Mouse (Mus musculus) heart, embryonic 12.5 days (tissue): ENCODE measurements around the gene Flot2. TPM values are rescaled to one million over a fixed set of nuclear protein-coding genes. Genes with fewer than 3 reads are reported as not detected.
A peak's percentile ranks its signal among the peaks of the same experiment; 100 is the strongest.

Experiments
- ATAC-seq: fragments of 200-750 bp; cut with Nextera tagmentation; 2 replicates; pipeline ENCODE4 v1.8.0; 2017; ENCODE audit warnings: moderate TSS enrichment, moderate library complexity; ENCODE audit not compliant: insufficient number of reproducible peaks, low FRiP score
- H3K27ac ChIP-seq: fragments of 300-500 bp; sonication (generic); 2 replicates; pipeline ENCODE4 v1.5.1; 2016; ENCODE audit warnings: mild to moderate bottlenecking, moderate library complexity; ENCODE audit not compliant: poor library complexity, severe bottlenecking
- H3K27me3 ChIP-seq: fragments of 300-500 bp; sonication (generic); replicated peaks from 2 replicates; pipeline ENCODE4 v1.6.1; 2016; ENCODE audit warnings: mild to moderate bottlenecking, moderate library complexity
- H3K36me3 ChIP-seq: fragments of 300-500 bp; sonication (generic); 2 replicates; pipeline ENCODE4 v1.6.1; 2016; ENCODE audit warnings: mild to moderate bottlenecking, moderate library complexity
- H3K4me1 ChIP-seq: fragments of 300-500 bp; sonication (generic); replicated peaks from 2 replicates; pipeline ENCODE4 v1.6.1; 2016; ENCODE audit warnings: mild to moderate bottlenecking
- H3K4me2 ChIP-seq: fragments of 300-500 bp; sonication (generic); 2 replicates; pipeline ENCODE4 v1.6.1; 2016; ENCODE audit warnings: mild to moderate bottlenecking, moderate library complexity
- H3K4me3 ChIP-seq: fragments of 300-500 bp; sonication (generic); 2 replicates; pipeline ENCODE4 v1.5.1; 2016; ENCODE audit warnings: mild to moderate bottlenecking
- H3K9ac ChIP-seq: fragments of 300-500 bp; sonication (generic); 2 replicates; pipeline ENCODE4 v1.6.1; 2016; ENCODE audit warnings: mild to moderate bottlenecking, moderate library complexity
- H3K9me3 ChIP-seq: fragments of 300-500 bp; sonication (generic); replicated peaks from 2 replicates; pipeline ENCODE4 v1.6.1; 2016; ENCODE audit warnings: mild to moderate bottlenecking, moderate library complexity
- WGBS: fragments of 180-500 bp; shearing (Covaris S2); methylation state at CpG from one replicate; pipeline ENCODE4 v1.1.7; 2016; 5-methylcytosine and 5-hydroxymethylcytosine counted together
- microRNA counts: library from miRNA; unstranded; fragments of <30 nt; microRNA quantifications from one replicate; lab custom pipeline; 2017
- microRNA-seq: library from miRNA; unstranded; fragments of <30 nt; microRNA quantifications from one replicate; pipeline ENCODE4, GENCODE M21; 2017
- polyA plus RNA-seq: library from polyadenylated mRNA; unstranded; fragments of >200 nt; fragmentation: Nextera tagmentation; extraction: Ambion mirVana; gene quantifications from 2 replicates; pipeline ENCODE4 v1.2.1, GENCODE M21; 2016

Gene Flot2
- polyA plus RNA-seq, 1 experiment from 2014 or later = 73.4 TPM

- Histone ChIP-seq H3K9me3 (no peaks in the 10 kb centered on the region), H3K4me1 (peaks cover 35% of the 10 kb centered on the region), H3K36me3 (peaks cover 46% of the 10 kb centered on the region), H3K27ac (no peak overlapping the region), H3K4me3 (no peak overlapping the region), H3K27me3 (no peaks in the 10 kb centered on the region), H3K4me2 (no peak overlapping the region), H3K9ac (no peak overlapping the region)
- 59% methylated on average over 5 of the region's 5 CpGs for WGBS
- ATAC-seq = no peak
Observed at GRCm38 (mm10) chr11:78102958-78103747, 65.4 kb downstream of the Flot2 start.

DNA sequence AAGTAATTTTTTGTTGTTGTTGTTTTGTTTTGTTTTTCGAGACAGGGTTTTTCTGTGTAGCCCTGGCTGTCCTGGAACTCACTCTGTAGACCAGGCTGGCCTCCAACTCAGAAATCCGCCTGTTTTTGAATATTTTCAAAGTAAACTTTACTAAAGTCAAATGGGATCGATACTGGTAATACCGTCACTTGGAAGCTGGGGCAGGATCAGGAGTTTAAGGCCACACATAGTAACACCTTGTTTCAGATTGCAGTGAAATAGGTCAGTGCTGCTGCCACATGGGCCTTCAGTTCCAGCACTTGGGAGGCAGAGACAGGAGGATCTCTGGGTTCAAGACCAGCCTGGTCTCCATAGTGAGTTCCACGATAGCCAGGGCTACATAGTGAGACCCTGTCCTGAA is 66.8 kb downstream of the Flot2 start:
- WGBS = 93% methylated on average over 5 of the region's 5 CpGs
- Histone ChIP-seq H3K4me3 (no peak overlapping the region), H3K4me2 (no peak overlapping the region), H3K9ac (no peak overlapping the region), H3K27ac (no peak overlapping the region), H3K27me3 (no peaks in the 10 kb centered on the region), H3K4me1 (peaks cover 38% of the 10 kb centered on the region), H3K9me3 (no peaks in the 10 kb centered on the region), H3K36me3 (peaks cover 38% of the 10 kb centered on the region)
- ATAC-seq = no peak

MicroRNA genes within 50 kb of the gene (microRNA counts, 519-probe panel; counts per million panel counts)
- microRNA mmu-miR-144 (lab: Ali Mortazavi, UCI) (5,452 counts per million, percentile 65 among the panel's probes with 10 or more counts), microRNA mmu-miR-451 (lab: Ali Mortazavi, UCI) (5,779 counts per million, percentile 74 among the panel's probes with 10 or more counts)

Small RNAs within 50 kb of the gene (microRNA-seq; reads per million reads assigned to microRNA genes)
- gene Mir144 (174 reads per million, percentile 59 among the genes with 10 or more reads in this experiment), gene Mir451a (not detected), gene Mir451b (not detected)

Other genes with a start within 250 kb of the Flot2 start
- 2.3 and 3.1 TPM in 2 replicates for gene Pipox, start 143.8 kb upstream of the Flot2 start, polyA plus RNA-seq
- 0.18 TPM in 1 of 2 replicates, not detected in the other for gene Sez6, start 107.1 kb upstream of the Flot2 start, polyA plus RNA-seq
- gene Phf12, start 55.2 kb upstream of the Flot2 start, polyA plus RNA-seq = 17.0 and 17.7 TPM in 2 replicates
- 15.3 and 15.8 TPM in 2 replicates for gene Dhrs13, start 5.7 kb upstream of the Flot2 start, polyA plus RNA-seq
- 22.6 and 23.7 TPM in 2 replicates for gene Eral1, start 42.5 kb downstream of the Flot2 start, polyA plus RNA-seq
- 22.6 and 23.3 TPM in 2 replicates for gene Fam222b, start 56.7 kb downstream of the Flot2 start, polyA plus RNA-seq
- 51.8 and 52.5 TPM in 2 replicates for gene Traf4, start 127.7 kb downstream of the Flot2 start, polyA plus RNA-seq
- gene Nek8, start 138.7 kb downstream of the Flot2 start, polyA plus RNA-seq = 12.1 and 16.5 TPM in 2 replicates
- gene Tlcd1, start 138.8 kb downstream of the Flot2 start, polyA plus RNA-seq = 11.7 and 14.2 TPM in 2 replicates
- 847 and 859 TPM in 2 replicates for gene Rpl23a, start 145.7 kb downstream of the Flot2 start, polyA plus RNA-seq
- 53.3 and 54.6 TPM in 2 replicates for gene Rab34, start 150.5 kb downstream of the Flot2 start, polyA plus RNA-seq
- 3.1 and 3.2 TPM in 2 replicates for gene Proca1, start 155.5 kb downstream of the Flot2 start, polyA plus RNA-seq
- 47.5 and 50.1 TPM in 2 replicates for gene Sdf2, start 207.8 kb downstream of the Flot2 start, polyA plus RNA-seq
- gene Supt6, start 208.1 kb downstream of the Flot2 start, polyA plus RNA-seq = 26.1 and 28.5 TPM in 2 replicates
- 83.1 and 91.0 TPM in 2 replicates for gene 2610507B11Rik, start 223.8 kb downstream of the Flot2 start, polyA plus RNA-seq